Mouse (Mus musculus): Measurements from ENCODE around the gene Nkiras1. TPM values are rescaled to one million over a fixed set of nuclear protein-coding genes. Genes with fewer than 3 reads are reported as not detected.
"Not testable (repeated sequence)": the region's sequence is repeated elsewhere in the genome, so short reads cannot be mapped to it uniquely, and the experiment has no call there.

Gene Nkiras1
- total RNA-seq (2017), result 5.1 and 6.8 TPM in 2 replicates

GRCm38 (mm10) chr14:18270529-18271441, at the start of gene Nkiras1, which contains the start of gene Rpl15:
Gene Nkiras1, plus strand, starts transcription at chr14:18271136.
Gene Rpl15, minus strand, starts transcription at chr14:18271391.
- peak; percentile 95 for ATAC-seq (replicated peaks; ENCODE audit: low read depth, poor library complexity, severe bottlenecking)

GRCm38 (mm10) chr14:18221977-18222376, 49.0 kb upstream of the Nkiras1 start:
- no peak for ATAC-seq (replicated peaks; ENCODE audit: low read depth, poor library complexity, severe bottlenecking)

DNA sequence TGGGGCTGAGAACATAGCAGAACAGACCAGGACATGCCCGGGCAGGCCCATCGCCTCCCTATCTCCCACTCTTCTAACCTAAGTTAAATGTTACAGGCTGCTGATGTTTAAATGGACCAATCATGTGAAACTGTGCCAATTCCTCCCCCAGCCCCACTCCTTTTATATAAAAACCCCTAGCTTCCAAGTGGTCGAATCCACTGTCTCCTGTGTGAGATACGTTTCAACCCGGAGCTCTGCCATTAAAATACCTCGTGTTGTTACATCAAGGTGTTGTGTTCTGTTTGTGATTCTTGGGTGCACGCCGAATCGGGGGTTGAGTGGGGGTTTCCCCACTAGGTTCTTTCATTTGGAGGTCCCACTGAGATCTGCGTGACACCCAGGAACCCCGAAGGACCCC, 45.5 kb upstream of the Nkiras1 start:
- not testable (repeated sequence) for ATAC-seq (replicated peaks; ENCODE audit: low read depth, poor library complexity, severe bottlenecking)

GRCm38 (mm10) chr14:18226181-18226580, 44.8 kb upstream of the Nkiras1 start:
- ATAC-seq (replicated peaks; ENCODE audit: low read depth, poor library complexity, severe bottlenecking), result not testable (repeated sequence)

GRCm38 (mm10) chr14:18229751-18230150, 41.2 kb upstream of the Nkiras1 start:
- ATAC-seq (replicated peaks; ENCODE audit: low read depth, poor library complexity, severe bottlenecking), result not testable (repeated sequence)

- ATAC-seq (replicated peaks; ENCODE audit: low read depth, poor library complexity, severe bottlenecking), result not testable (repeated sequence)
Measured at GRCm38 (mm10) chr14:18231866-18232265, 39.1 kb upstream of the Nkiras1 start.

- ATAC-seq (replicated peaks; ENCODE audit: low read depth, poor library complexity, severe bottlenecking), result no peak
Measured at GRCm38 (mm10) chr14:18233076-18233475, 37.9 kb upstream of the Nkiras1 start.

GRCm38 (mm10) chr14:18233981-18234960, 36.7 kb upstream of the Nkiras1 start:
- ATAC-seq (replicated peaks; ENCODE audit: low read depth, poor library complexity, severe bottlenecking), result peak; percentile 28

DNA sequence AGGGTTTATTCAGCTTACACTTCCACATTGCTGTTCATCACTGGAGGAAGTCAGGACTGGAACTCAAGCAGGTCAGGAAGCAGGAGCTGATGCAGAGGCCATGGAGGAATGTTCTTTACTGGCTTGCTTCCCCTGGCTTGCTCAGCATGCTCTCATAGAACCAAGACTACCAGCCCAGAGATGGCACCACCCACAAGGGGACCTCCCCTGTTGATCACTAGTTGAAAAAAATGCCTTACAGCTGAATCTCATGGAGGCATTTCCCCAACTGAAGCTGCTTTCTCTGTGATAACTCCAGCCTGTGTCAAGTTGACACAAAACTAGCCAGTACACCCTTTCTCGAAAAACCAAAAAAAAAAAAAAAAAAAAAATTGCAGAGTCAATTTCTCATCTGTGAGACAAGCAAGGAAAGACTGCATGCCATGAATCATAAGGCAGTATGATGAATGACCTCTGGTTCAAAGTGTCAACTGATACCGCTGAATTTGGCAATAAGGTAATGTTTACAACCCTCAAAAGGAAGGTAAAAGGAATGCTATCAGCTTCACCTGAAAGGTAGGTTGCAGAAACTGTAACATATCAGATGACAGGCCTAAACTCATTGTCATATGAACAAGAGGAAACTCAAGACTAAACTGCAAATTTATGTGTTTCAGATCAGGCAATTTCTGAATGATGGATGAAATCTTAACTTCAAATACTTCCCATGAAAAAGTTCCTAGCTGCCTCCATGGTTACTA, 34.3 kb upstream of the Nkiras1 start:
- ATAC-seq (replicated peaks; ENCODE audit: low read depth, poor library complexity, severe bottlenecking), result not testable (repeated sequence)

DNA sequence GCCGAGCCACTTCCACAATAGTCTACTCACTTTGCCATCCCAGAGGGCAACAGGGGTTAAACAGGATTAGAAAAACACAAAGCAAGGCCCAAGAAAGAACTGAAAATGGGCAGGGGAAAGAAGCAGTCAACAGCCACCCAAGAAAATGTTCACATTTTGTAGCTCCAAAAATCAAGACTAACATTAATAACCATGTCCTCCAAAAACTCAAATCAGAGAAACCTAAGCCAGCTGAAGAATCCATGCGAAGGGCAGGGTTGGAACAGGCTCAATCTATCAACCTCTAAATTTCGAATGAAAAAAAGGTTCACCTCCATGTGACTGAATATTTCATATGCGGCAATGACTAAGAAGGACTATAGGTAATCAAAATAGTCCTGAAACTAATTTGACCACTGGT, 33.6 kb upstream of the Nkiras1 start:
- no peak for ATAC-seq (replicated peaks; ENCODE audit: low read depth, poor library complexity, severe bottlenecking)

GRCm38 (mm10) chr14:18238131-18238749, 32.7 kb upstream of the Nkiras1 start:
- ATAC-seq (replicated peaks; ENCODE audit: low read depth, poor library complexity, severe bottlenecking), result peak; percentile 63

- peak; percentile 70 for ATAC-seq (replicated peaks; ENCODE audit: low read depth, poor library complexity, severe bottlenecking)
Measured at GRCm38 (mm10) chr14:18238750-18239731, 31.9 kb upstream of the Nkiras1 start, which contains the start of gene Nr1d2. Gene Nr1d2, minus strand, starts transcription at chr14:18239127.

- no peak for ATAC-seq (replicated peaks; ENCODE audit: low read depth, poor library complexity, severe bottlenecking)
Measured at GRCm38 (mm10) chr14:18240132-18240531, 30.8 kb upstream of the Nkiras1 start.

DNA sequence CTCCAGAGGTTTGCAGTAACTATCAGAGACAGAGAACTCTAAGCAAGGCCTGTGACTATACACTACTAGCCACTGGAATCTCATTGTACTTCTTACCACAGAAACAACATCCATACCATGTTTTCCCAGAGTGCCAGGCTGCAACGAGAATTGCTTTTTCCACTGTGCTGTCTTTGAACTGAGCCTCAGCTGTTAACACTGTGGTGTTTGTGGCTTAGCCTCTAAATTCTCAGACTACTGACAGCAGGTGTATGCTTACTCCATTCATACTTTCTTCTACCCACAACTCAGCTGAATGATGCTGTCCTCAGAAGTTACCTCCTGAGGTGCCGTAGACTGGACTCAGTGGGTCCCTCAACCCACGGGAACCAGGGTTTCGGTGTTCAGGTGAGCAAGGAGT, 29.1 kb upstream of the Nkiras1 start:
- ATAC-seq (replicated peaks; ENCODE audit: low read depth, poor library complexity, severe bottlenecking), result no peak

- ATAC-seq (replicated peaks; ENCODE audit: low read depth, poor library complexity, severe bottlenecking), result no peak
Measured at GRCm38 (mm10) chr14:18242638-18243130, 28.3 kb upstream of the Nkiras1 start.

DNA sequence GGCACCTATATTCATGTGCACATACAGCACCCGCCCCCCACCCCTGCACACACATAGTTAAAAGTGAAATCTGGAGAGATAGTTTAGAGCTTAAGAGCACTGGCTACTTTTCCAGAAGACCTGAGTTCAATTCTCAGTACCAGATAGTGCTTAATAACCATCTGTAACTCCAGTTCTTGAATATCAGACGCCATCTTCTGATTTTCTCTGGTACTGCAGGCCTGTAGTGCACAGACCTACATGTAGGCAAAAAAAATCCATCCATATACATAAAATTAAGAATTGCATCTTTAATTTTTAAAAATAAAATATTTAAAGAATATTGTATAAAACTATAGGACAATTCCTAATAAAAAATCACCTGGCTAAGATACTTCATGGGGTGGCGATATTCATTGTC, 9.7 kb upstream of the Nkiras1 start:
- no peak for ATAC-seq (replicated peaks; ENCODE audit: low read depth, poor library complexity, severe bottlenecking)

DNA sequence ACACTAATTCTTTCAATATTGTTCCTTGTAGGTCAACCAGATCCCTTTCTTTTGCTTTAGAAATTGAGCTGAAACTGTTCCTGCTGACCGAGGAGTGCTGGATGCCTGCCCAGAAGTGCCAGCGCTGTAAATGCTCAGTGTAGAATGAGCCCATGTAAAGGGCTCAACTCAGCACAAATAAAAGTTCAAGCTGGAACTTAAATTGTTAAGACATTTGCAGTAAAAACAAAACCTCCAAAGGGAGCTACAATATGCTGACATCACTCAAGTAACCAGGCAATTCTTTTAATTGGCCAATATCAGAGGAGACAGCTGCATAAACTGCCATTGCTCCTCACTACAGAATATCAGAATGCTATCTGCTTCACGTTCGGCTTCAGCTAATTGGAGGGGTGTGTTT, 7.5 kb upstream of the Nkiras1 start:
- ATAC-seq (replicated peaks; ENCODE audit: low read depth, poor library complexity, severe bottlenecking), result peak; percentile 46

DNA sequence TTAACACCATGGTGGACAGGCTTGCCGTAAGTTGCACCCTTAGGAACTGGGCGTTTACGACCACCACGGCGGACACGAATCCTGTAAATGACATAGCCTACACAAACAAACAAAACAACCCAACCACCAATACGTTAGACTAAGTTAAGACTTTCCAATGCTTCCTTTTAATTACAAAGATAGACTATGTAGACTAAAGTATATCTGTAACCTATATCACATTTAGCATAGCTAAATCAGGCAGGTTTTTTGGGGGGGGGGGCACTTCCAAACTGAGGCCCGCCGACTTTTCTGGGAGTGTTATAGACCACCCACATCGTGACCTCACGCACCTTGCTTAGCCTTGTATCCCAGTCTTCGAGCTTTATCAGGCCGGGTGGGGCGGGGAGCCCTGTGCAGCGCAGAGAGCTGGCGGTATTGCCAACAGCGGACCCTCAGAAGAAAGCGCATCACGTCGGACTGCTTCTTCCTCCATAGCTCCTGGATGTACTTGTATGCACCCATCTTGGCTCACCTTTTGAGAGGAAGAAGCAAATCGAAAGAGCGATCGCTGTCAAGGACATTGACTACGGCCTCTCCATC, 898 bp upstream of the Nkiras1 start:
- not testable (repeated sequence) for ATAC-seq (replicated peaks; ENCODE audit: low read depth, poor library complexity, severe bottlenecking)

Data from common myeloid progenitor, adult 5-6 weeks (primary cell).